Mouse (Mus musculus) brain, embryonic 14.5 days (tissue): ENCODE measurements around the gene Ascl2. TPM values are rescaled to one million over a fixed set of nuclear protein-coding genes. Genes with fewer than 3 reads are reported as not detected.

Source experiments
- DNase-seq: peaks from one replicate; pipeline ENCODE4 v3.0.0-alpha.2; 2011; ENCODE audit warnings: low read depth
- CTCF ChIP-seq: fragments of 200-500 bp; IDR thresholded peaks from 2 replicates; pipeline ENCODE4 v1.5.1; 2012; ENCODE audit warnings: inconsistent platforms, mild to moderate bottlenecking, moderate library complexity, borderline replicate concordance; ENCODE audit not compliant: insufficient read depth, insufficient read length; ENCODE audit errors: extremely low read depth
- POLR2A ChIP-seq: fragments of 200-500 bp; IDR thresholded peaks from 2 replicates; pipeline ENCODE4 v1.6.1; 2012; ENCODE audit warnings: mild to moderate bottlenecking, inconsistent platforms, borderline replicate concordance; ENCODE audit not compliant: poor library complexity, insufficient read depth, insufficient read length, severe bottlenecking; ENCODE audit errors: extremely low read depth
- polyA plus RNA-seq: library from polyadenylated mRNA; depleted of rRNA; stranded (reverse); fragments of >200 nt; gene quantifications from 2 replicates; pipeline ENCODE4 v1.2.3, GENCODE M21; 2012; rRNA removed

Ascl2 gene
- polyA plus RNA-seq = 0.72 and 0.98 TPM in 2 replicates

GRCm38 (mm10) chr7:142968809-142969511, at the start of gene Ascl2:
TSS of gene Ascl2 (minus strand) at chr7:142969264.
- peak; percentile 51 for DNase-seq
- no peak for TF ChIP-seq CTCF
- no peak for TF ChIP-seq POLR2A

- DNase-seq = no peak
- TF ChIP-seq CTCF (no peak), POLR2A (no peak)
Measured at GRCm38 (mm10) chr7:143017181-143017580, 48.1 kb upstream of the Ascl2 start.

- DNase-seq = peak; percentile 48
- TF ChIP-seq POLR2A (no peak), CTCF (no peak)
Measured at GRCm38 (mm10) chr7:143016424-143017142, 47.5 kb upstream of the Ascl2 start.

GRCm38 (mm10) chr7:143015755-143016423, 46.8 kb upstream of the Ascl2 start:
- TF ChIP-seq CTCF = no peak
- TF ChIP-seq POLR2A = no peak
- DNase-seq = peak; percentile 90

GRCm38 (mm10) chr7:143014862-143015659, 46.0 kb upstream of the Ascl2 start:
- no peak for TF ChIP-seq CTCF
- TF ChIP-seq POLR2A = no peak
- DNase-seq = no peak

GRCm38 (mm10) chr7:143013420-143014178, 44.5 kb upstream of the Ascl2 start:
- TF ChIP-seq POLR2A = no peak
- no peak for TF ChIP-seq CTCF
- peak; percentile 34 for DNase-seq

- peak; percentile 68 for DNase-seq
- TF ChIP-seq CTCF (no peak), POLR2A (no peak)
Measured at GRCm38 (mm10) chr7:143012230-143012875, 43.3 kb upstream of the Ascl2 start.

- no peak for TF ChIP-seq POLR2A
- no peak for TF ChIP-seq CTCF
Measured at GRCm38 (mm10) chr7:143011226-143011625, 42.2 kb upstream of the Ascl2 start.

GRCm38 (mm10) chr7:143009996-143010395, 40.9 kb upstream of the Ascl2 start:
- DNase-seq = no peak

More at GRCm38 (mm10) chr7:143011226-143011625, 42.2 kb upstream of the Ascl2 start:
- no peak for DNase-seq

More at GRCm38 (mm10) chr7:143009996-143010395, 40.9 kb upstream of the Ascl2 start:
- TF ChIP-seq CTCF = no peak
- TF ChIP-seq POLR2A = no peak
